Mouse (Mus musculus): ENCODE data around the gene Pced1b.
A peak's percentile ranks its signal among the peaks of the same experiment; 100 is the strongest.
"Not testable (repeated sequence)": the region's sequence is repeated elsewhere in the genome, so short reads cannot be mapped to it uniquely, and the experiment has no call there.

The Pced1b gene

GRCm38 (mm10) chr15:97246911-97247790 lies at the start of gene Pced1b, which contains the start of gene Amigo2:
TSS of gene Pced1b (plus strand) at chr15:97247107.
TSS of gene Amigo2 (minus strand) at chr15:97247287.
- DNase-seq: peak; percentile 30

- no peak for DNase-seq
Observed at GRCm38 (mm10) chr15:97204889-97205288, 42.0 kb upstream of the Pced1b start.

DNA sequence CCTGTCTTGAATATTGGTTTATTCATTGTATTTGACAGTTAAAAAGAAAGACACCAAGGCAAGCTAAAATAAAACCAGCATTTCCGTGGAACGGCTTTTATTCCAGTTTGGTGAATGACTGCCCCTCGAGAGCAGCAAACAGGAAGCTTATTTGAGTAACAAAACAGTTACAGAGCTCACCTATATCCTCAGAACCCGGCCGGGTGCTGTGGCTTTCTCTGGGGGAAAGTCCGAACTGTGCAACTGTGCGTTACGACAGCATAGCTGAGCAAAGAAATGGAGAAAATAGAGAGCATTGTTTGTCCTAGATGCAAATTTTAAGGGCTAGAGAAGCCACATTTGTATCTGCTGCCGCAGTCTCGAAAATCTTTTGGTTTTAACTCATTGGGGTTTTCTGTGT lies 41.1 kb upstream of the Pced1b start:
- DNase-seq: no peak

- no peak for DNase-seq
Observed at GRCm38 (mm10) chr15:97206506-97206905, 40.4 kb upstream of the Pced1b start.

DNA sequence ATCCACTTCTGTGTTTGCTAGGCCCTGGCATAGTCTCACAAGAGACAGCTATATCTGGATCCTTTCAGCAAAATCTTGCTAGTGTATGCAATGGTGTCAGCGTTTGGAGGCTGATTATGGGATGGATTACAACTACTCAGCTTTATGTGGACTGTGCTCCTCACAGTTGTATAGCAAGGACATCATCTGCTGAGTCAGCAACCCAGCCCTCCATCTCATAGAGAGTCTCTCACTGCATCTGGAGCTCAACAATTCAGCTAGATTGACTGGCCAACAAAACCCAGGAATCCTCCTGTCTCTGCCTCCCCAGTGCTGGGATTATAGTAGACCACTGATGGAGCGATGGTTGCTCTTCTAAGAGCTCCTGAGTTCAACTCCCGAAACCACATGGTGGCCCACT lies 37.2 kb upstream of the Pced1b start:
- not testable (repeated sequence) for DNase-seq

GRCm38 (mm10) chr15:97212501-97213477 lies 34.1 kb upstream of the Pced1b start:
- DNase-seq: no peak

DNA sequence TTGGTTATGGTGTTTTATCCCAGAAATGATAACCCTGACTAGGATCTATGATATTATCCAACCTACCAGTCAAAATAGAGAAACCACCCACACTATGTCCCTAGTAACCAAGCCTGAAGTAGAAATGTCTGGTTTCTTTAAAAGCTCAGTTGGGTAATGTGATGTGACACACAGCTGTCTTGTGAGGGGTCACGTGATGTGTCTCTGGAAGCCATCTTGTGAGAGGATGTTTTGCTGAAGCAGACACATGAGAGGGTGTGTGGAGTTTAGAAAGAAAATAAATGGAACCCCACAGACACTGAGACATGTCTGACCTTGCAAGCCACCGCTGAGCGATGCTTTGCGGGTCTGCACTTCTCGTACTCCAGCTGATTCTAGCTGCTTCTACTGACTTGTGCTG lies 30.1 kb upstream of the Pced1b start:
- DNase-seq: no peak

DNA sequence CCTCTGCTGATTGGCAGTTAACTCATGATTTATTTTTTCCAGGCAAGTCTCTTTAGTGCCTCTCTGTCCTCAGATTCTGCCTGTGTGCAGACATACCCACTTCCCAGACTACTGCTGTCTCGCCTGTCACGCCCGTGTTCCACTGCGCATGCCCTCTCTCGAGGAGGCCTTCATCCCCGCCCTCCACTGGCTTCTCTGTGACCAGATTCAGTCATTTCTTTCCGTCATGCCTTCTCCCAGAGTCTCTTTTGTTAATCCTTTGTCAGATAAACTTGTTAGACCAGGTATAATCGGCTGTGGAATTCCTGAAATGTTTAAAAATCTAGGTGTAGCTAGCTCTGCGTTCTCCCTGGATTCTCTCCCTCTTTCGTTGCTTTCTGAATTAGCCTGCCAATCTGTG lies 23.5 kb upstream of the Pced1b start:
- no peak for DNase-seq

DNA sequence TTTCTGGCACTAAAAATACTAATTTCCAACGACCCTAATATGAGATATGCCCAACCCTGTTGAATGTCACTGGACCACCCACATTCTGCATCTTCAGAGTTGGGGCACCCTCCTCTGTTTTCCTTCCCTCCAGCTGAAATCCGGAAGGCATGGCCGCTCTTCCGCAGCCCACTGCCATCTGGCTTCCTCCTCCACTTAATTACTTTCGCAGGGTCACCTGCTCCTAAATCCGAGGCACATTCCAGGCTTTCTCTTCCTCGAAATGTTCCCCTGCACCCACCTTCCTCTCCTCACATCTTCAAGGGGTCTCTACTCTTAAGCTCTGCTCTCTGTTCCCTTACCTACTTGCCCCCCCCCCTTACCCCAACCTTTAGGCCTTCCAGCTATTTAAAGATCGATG lies 22.9 kb upstream of the Pced1b start:
- no peak for DNase-seq

GRCm38 (mm10) chr15:97229494-97230077 lies 17.3 kb upstream of the Pced1b start:
- DNase-seq: no peak

DNA sequence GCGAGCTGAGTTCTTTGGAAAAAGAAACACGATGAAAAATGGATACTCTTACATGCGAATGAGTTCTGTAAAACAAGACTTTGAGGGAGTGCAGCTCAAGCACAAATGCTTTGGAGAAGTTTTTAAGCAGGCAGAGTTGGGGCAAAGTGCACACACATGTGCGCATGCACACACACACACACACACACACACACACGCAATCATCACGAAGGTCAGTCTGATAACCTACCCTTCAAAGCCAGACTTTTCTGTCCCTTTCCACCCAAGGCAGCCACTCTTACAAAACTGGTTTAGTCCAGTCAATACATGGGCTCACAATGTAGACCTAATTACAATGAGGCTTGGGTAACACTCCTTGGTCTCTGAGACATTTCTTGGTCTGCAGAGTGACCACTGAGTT lies 12.8 kb upstream of the Pced1b start:
- no peak for DNase-seq

DNA sequence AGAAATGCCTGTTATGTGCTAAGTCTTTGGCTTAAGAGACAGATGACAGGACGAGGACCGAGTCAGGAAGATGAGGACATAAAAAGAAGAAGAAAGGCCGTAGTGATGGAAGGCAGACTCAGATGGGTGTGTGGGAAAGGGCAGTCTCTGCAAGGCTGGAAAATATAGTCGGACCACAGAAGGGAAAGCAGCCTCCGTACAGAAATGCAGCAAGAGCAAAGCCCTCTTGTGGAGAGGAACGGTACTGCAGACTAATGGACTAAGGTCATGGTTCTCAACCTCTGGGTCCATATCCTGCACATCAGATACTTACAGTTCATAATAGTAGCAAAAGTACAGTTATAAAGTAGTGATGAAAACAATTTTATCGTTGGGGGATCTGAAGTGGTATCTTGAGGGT lies 11.7 kb upstream of the Pced1b start:
- peak; percentile 70 for DNase-seq

DNA sequence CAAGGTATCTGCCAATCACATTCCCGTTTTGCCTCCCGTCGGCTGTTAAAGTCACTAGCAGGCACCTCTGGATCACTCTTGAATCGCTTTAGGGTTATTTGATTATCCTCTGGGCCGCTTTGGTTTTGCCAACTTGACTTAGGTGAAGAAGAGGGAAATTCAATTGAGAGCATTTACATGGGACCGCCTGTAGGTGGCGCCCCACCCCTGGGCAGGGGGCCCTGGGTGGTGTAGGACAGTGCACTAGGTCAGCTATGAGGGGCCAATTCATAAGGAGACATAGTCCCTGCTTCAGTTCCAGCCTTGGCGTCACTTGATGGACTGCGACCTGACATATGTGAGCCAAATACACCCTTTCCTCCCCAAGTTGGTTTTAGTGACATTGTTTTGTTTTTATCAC lies 10.0 kb upstream of the Pced1b start:
- DNase-seq: no peak

DNA sequence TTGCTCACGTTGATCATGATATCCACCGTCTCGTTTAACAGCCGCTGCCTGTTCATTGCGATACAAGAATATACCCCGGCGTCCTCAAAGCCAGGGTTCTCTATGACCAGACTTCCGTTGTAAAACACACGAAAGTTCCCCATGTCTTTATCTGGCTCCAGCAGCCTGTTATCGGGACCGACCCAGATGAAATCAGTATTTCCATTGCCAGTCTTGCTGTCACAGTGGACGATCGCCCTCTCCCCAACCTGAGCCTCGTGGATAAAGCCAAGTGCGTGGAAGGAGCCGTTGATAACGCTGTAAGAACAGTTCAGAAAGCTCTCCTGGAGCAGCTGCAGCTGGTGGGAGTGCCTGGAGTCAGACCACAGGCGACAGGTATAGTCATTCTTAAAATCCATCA lies 1.5 kb upstream of the Pced1b start:
- DNase-seq: no peak

DNA sequence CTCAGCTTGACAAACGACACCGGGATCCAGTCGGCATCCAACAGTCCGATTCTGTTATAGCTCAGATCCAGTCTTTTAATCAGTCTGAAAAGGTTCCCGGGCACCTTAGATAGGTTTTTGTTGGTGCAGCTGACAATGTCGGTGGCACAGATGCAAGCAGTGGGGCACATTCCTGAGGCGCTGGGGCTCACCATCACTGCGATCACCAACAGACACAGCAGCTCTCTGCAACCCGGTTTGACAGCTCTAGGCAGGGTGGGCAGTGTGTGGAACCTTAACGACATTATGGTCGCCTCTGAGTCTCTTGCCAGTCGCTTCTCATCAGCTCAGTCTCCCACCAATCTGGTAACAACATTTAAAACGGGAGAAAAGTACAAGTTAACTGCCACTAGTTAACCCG lies 651 bp upstream of the Pced1b start:
- DNase-seq: no peak

DNA sequence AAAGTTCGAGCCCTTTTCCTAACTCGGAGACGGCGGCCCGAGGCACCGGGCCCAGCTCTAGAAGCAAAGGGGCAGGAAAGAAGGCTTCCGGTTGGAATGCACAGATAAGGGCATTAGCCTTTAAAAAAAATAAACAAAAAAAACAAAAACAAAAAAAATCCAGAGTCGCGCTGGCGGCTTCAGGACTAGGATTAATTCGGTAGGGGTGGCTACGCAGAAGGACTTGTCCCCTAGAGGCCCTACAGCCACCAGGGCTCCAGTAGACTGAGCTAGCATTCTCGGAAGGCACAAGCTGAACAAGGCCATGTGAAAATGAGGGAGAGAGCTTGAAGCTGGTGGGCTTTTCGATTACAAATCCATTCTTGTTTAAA lies 869 bp downstream of the Pced1b start:
- DNase-seq: peak; percentile 36

GRCm38 (mm10) chr15:97248296-97248695 lies 1.4 kb downstream of the Pced1b start:
- DNase-seq: peak; percentile 46

DNA sequence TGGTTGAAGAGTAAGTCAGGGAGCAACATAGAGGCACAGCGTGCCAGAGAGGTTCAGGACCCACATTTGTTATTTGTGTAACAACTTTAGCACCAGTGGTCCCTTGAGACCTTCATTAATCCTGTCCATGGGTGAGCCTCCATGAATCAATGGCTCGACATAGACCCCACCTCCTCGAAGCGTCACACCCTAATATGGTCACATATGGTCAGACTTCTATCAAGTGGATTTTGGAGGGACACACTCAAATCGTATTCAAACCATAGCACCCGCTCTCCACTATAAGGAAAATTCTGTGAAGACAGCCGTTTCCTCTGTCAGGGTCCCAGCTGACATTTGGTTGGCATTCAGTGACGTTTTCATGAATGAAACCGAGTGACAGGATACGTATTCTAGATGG lies 2.4 kb downstream of the Pced1b start:
- no peak for DNase-seq

DNA sequence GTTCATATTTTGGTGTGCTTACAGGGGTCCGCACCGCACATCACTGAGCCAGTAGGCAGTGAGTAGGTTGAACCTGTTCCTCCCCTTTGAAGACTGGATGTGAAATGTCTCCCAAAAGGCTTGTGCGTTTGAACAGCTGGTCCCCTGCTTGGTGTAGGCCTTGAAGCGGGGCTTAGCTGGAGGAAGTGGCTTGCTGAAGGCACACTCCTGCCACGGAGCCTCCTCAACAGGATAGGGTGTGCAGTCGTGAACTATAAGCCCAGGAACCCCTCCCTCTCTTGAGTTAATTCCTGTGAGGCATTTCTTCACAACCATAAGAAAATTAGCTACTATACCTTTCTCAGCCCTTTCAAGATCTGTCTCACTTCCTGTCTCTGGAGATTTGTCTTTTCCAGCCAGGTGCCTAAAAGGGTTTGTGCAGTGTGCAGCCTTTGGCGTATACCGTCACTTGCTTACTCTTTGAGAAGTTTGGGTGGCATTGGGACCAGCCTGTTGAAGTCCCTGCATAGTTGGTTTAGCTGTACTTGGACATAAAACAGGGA lies 5.7 kb downstream of the Pced1b start:
- no peak for DNase-seq

GRCm38 (mm10) chr15:97254375-97254774 lies 7.5 kb downstream of the Pced1b start:
- no peak for DNase-seq

- no peak for DNase-seq
Observed at GRCm38 (mm10) chr15:97255800-97256199, 8.9 kb downstream of the Pced1b start.

DNA sequence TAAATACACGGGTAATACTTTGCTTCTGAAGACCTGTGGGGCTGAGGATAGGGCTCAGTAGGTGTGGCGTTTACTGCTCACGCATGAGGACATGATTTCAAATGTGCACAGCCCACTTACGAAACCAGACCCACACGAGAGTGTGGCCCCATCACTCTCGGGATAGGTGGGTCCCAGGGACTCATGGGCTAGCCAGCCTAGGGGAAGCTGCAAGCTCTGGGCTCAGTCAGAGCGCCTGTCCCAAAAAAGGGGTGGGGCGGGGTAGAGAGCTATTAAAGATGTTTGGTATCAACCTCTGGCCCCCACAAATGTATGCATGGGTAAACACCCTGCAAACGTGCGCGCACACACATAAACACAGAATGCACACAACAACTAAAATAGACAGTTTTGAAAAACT lies 9.5 kb downstream of the Pced1b start:
- DNase-seq: no peak

DNA sequence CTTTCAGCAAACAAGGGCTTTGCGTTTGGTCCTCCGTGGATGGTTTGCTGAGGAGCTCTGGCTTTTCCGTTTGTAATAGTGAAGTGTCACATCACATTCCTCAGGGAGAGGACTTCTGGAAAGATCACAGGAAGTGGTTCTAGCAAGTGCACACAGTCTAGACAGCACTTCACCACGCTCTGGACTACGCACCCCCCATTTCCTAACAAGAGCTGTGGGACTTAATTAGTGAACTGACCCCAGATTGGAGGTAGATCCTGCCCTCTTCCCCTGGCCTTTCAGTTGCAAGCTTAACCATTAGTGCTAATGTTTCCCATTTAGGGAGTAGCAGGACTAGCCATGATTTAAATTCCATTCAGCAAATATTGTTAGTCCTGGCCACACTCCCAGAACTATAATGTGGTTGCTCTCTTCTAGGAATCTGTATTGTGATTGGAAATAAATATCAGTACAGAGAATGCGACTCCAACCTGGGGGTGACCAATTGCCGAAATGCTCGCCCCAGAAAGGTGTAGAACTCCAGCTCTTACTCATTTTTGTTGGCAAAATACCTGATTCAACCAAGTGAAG lies 10.4 kb downstream of the Pced1b start:
- DNase-seq: peak; percentile 27

Data from kidney, adult 9 months (tissue).